Mouse (Mus musculus) thymus, adult 2 months (tissue): ENCODE data around the gene Cacna1c.

Experiments
- CTCF ChIP-seq: fragments of 200-500 bp; IDR thresholded peaks from 2 replicates; pipeline ENCODE4 v1.5.1; 2012; ENCODE audit warnings: mild to moderate bottlenecking, control low read depth, low read length, moderate library complexity, borderline replicate concordance; ENCODE audit not compliant: control insufficient read depth, poor library complexity, insufficient read depth; ENCODE audit errors: extremely low read depth
- POLR2A ChIP-seq: fragments of 200-500 bp; IDR thresholded peaks from 2 replicates; pipeline ENCODE4 v1.6.1; 2012; ENCODE audit warnings: mild to moderate bottlenecking, low read length, control low read depth, moderate library complexity; ENCODE audit not compliant: control insufficient read depth, poor library complexity, insufficient read depth; ENCODE audit errors: extremely low read depth

- TF ChIP-seq CTCF (no peak), POLR2A (no peak)
Measured at GRCm38 (mm10) chr6:118639816-118640215, 556.4 kb downstream of the Cacna1c start.
